Mouse (Mus musculus) heart, postnatal 0 days (tissue): Measurements from ENCODE around the gene Slc16a5.

Experiments
- CTCF ChIP-seq: IDR thresholded peaks from 2 replicates; pipeline ENCODE4 v1.5.1; 2016; ENCODE audit warnings: antibody characterized with exemption, control low read depth, low read depth
- EP300 ChIP-seq: IDR thresholded peaks from 2 replicates; pipeline ENCODE4 v1.6.1; 2016; ENCODE audit warnings: antibody characterized with exemption, low read depth

- TF ChIP-seq CTCF (peak; percentile 88), EP300 (no peak)
Measured at GRCm38 (mm10) chr11:115427482-115428331, 34.6 kb upstream of the Slc16a5 start.
